Mouse (Mus musculus) forebrain, embryonic 15.5 days (tissue): ENCODE data around the gene Ryr2. TPM values are rescaled to one million over a fixed set of nuclear protein-coding genes. Genes with fewer than 3 reads are reported as not detected.
A peak's percentile ranks its signal among the peaks of the same experiment; 100 is the strongest.

ENCODE experiments used
- ATAC-seq: fragments of 200-750 bp; cut with Nextera tagmentation; replicated peaks from 2 replicates; pipeline ENCODE4 v1.8.0; 2017; ENCODE audit warnings: mild to moderate bottlenecking, moderate TSS enrichment, moderate library complexity
- H3K27ac ChIP-seq: fragments of 300-500 bp; sonication (generic); replicated peaks from 2 replicates; pipeline ENCODE4 v1.5.1; 2015; ENCODE audit warnings: mild to moderate bottlenecking, inconsistent platforms
- H3K27me3 ChIP-seq: fragments of 300-500 bp; sonication (generic); 2 replicates; pipeline ENCODE4 v1.6.1; 2015; ENCODE audit warnings: inconsistent platforms
- H3K36me3 ChIP-seq: fragments of 300-500 bp; sonication (generic); 2 replicates; pipeline ENCODE4 v1.6.1; 2015; ENCODE audit warnings: mild to moderate bottlenecking, inconsistent platforms
- H3K4me1 ChIP-seq: fragments of 300-500 bp; sonication (generic); 2 replicates; pipeline ENCODE4 v1.6.1; 2015; ENCODE audit warnings: inconsistent platforms
- H3K4me2 ChIP-seq: fragments of 300-500 bp; sonication (generic); replicated peaks from 2 replicates; pipeline ENCODE4 v1.6.1; 2015; ENCODE audit warnings: mild to moderate bottlenecking, inconsistent platforms
- H3K4me3 ChIP-seq: fragments of 300-500 bp; sonication (generic); 2 replicates; pipeline ENCODE4 v1.5.1; 2015; ENCODE audit warnings: mild to moderate bottlenecking, inconsistent platforms
- H3K9ac ChIP-seq: fragments of 300-500 bp; sonication (generic); replicated peaks from 2 replicates; pipeline ENCODE4 v1.6.1; 2015; ENCODE audit warnings: mild to moderate bottlenecking, inconsistent platforms
- H3K9me3 ChIP-seq: fragments of 300-500 bp; sonication (generic); 2 replicates; pipeline ENCODE4 v1.6.1; 2016; ENCODE audit warnings: inconsistent platforms
- WGBS: fragments of 180-500 bp; shearing (Covaris S2); methylation state at CpG from one replicate; pipeline ENCODE4 v1.1.7; 2015; ENCODE audit warnings: mixed read lengths; 5-methylcytosine and 5-hydroxymethylcytosine counted together
- polyA plus RNA-seq: library from polyadenylated mRNA; unstranded; fragments of >200 nt; fragmentation: Nextera tagmentation; extraction: Ambion mirVana; gene quantifications from 2 replicates; pipeline ENCODE4 v1.2.1, GENCODE M21; 2015

The Ryr2 gene
- polyA plus RNA-seq, 1 experiment from 2014 or later = 1.5 TPM

DNA sequence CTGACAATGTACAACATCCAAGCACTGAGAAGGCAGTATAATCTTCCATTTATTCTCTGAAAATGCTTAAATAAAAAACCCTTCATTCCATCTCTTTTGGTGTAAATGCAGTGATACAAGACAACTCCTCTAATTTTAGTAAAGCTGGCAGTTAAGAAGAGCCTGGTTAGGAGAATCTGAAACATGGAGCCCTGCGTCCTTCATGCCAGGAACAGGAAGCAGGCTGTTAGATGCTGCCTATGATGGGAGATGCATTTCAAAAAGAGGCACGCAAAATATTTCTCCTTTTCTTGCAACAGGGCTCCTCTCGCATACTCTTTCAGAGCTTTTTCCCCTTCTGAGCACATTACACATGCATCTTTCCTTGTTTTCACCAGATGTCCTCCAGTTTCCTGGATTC lies 215.6 kb downstream of the Ryr2 start:
- Histone ChIP-seq H3K9ac (no peak overlapping the region), H3K9me3 (no peaks in the 10 kb centered on the region), H3K36me3 (no peaks in the 10 kb centered on the region), H3K4me3 (no peak overlapping the region), H3K4me2 (no peak overlapping the region), H3K4me1 (no peaks in the 10 kb centered on the region), H3K27ac (0 out of 2 replicates have a peak overlapping the region, but pooled peaks have one; percentile 15), H3K27me3 (no peaks in the 10 kb centered on the region)
- no peak for ATAC-seq
- WGBS = 82% methylated on average over 3 of the region's 3 CpGs

DNA sequence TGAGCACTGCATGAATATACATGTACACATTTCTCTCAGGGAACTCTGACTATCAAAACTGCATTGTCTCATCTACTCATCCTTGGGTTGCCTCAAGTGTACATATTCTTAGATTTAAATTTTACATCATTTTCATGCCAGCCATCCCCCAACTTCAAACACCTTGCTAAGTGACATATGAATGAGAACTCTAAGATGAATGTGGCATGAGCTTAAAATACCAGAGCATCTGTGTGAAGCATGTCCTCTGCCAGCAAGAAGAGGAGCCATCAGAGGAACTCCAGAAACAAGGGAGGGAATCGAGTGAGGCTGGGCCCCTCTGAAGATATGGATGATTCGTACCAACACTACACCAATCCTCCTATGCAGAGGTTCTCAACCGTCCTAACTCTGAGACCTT lies 222.6 kb downstream of the Ryr2 start:
- Histone ChIP-seq H3K4me3 (no peak overlapping the region), H3K4me1 (no peaks in the 10 kb centered on the region), H3K27ac (no peak overlapping the region), H3K9ac (no peak overlapping the region), H3K4me2 (no peak overlapping the region), H3K9me3 (no peaks in the 10 kb centered on the region), H3K36me3 (no peaks in the 10 kb centered on the region), H3K27me3 (no peaks in the 10 kb centered on the region)
- 92% methylated on average over 3 of the region's 3 CpGs for WGBS
- no peak for ATAC-seq

DNA sequence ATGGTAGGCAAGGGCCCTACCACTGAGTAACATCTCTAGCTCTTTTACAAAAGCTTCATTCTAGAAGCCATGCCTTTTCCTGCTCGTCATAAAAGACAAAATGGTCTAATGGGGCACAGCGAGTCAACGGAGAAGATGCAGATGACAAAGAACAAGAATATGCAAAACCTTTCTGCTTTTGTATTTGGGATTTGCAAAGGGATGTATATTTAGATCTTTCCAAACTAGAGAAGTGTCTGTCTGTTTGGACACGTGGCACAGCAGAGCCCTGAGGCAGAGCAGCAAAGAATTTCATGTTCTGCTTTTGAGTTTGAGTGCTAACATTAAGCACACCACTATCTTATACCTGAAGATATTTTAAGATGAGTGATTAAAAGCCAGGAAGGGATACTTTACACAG lies 224.4 kb downstream of the Ryr2 start:
- Histone ChIP-seq H3K4me1 (no peaks in the 10 kb centered on the region), H3K27ac (no peak overlapping the region), H3K27me3 (no peaks in the 10 kb centered on the region), H3K4me3 (no peak overlapping the region), H3K9me3 (no peaks in the 10 kb centered on the region), H3K9ac (no peak overlapping the region), H3K4me2 (no peak overlapping the region), H3K36me3 (no peaks in the 10 kb centered on the region)
- 91% methylated on average over 4 of the region's 4 CpGs for WGBS
- ATAC-seq = no peak

DNA sequence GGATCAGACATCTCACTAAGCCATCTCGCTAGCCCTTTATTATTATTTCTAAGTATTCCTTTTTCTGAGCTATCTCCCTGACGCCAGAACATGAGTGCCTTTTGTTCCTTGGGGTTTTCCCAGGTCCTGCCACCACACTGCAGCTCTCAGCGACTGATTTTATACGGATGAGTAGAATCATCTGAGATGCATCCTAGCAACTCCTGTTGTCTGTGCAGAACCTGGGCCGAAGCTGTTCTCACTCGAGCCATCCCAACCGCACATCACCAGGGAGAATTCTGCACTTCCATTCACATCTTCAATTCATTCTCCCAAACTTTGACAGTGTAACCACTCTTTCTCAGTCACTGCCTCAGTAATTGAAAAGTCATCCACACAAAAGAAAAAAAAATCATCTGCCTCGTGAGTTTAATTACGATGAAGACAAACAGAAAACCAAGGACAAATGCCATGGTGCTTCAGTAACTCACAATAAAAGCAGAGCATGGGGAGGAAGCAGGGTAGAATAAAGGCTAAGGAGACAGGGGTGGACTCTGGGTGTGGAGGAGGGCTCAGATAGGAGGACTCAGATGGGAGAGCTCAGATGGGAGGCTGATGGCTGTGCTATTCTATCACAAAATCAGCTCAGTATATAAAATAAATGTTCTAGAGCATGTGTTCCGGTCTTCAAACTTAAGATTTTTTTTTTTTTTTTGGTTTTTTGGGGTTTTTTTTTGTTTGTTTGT lies 226.1 kb downstream of the Ryr2 start:
- no peak for ATAC-seq
- no peaks in the 10 kb centered on the region for H3K4me1 ChIP-seq
- no peaks in the 10 kb centered on the region for H3K9me3 ChIP-seq
- H3K27me3 ChIP-seq = no peaks in the 10 kb centered on the region
- no peaks in the 10 kb centered on the region for H3K36me3 ChIP-seq
- no peak overlapping the region for H3K27ac ChIP-seq
- 60% methylated on average over 10 of the region's 10 CpGs for WGBS
- no peak overlapping the region for H3K4me2 ChIP-seq
- H3K9ac ChIP-seq = no peak overlapping the region
- no peak overlapping the region for H3K4me3 ChIP-seq

DNA sequence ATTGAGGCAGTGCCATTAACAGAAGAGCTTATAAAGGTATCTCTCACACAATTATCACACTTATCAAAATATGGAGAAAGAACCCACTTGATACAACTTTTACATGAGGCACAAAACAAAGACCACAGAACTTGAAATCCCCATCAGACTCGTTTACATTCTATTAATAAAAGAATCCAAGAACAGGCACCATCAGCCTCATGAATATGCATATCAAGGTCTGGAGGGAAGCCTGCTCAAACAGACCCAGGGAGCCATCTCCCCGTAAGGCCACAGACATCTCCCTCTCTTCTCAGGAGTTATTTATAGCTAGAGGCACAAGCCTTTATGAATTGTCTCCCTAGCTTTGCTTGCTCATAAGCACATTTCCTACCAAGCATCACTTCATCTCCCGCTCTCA lies 227.7 kb downstream of the Ryr2 start:
- no peaks in the 10 kb centered on the region for H3K27me3 ChIP-seq
- no peaks in the 10 kb centered on the region for H3K4me1 ChIP-seq
- no peaks in the 10 kb centered on the region for H3K9me3 ChIP-seq
- 57% methylated on average over 3 of the region's 3 CpGs for WGBS
- H3K36me3 ChIP-seq = no peaks in the 10 kb centered on the region
- no peak overlapping the region for H3K4me2 ChIP-seq
- no peak for ATAC-seq
- no peak overlapping the region for H3K4me3 ChIP-seq
- no peak overlapping the region for H3K9ac ChIP-seq
- no peak overlapping the region for H3K27ac ChIP-seq

DNA sequence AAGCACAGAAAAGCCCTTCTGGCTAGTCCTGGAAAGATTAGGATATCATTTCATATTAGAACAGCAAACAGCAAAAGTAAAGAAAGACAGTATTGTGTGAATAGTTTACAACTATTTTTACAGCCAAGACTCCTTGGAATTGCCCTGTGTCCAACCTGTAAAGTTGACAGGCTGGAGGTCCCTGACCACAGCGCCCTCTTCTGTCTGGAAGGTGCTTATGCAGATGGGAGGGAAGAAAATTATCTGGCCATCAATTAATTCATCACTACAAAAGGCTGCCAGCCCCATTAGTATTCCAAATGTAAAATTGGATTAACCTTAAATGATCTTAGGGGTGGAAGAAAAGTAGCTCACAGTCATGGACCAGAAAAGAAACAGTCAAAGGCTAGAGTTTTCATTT lies 231.9 kb downstream of the Ryr2 start:
- Histone ChIP-seq H3K36me3 (no peaks in the 10 kb centered on the region), H3K4me3 (no peak overlapping the region), H3K27ac (no peak overlapping the region), H3K9me3 (no peaks in the 10 kb centered on the region), H3K4me2 (no peak overlapping the region), H3K9ac (no peak overlapping the region), H3K4me1 (no peaks in the 10 kb centered on the region), H3K27me3 (no peaks in the 10 kb centered on the region)
- ATAC-seq = no peak
- 0% methylated on average over 1 of the region's 1 CpGs for WGBS

DNA sequence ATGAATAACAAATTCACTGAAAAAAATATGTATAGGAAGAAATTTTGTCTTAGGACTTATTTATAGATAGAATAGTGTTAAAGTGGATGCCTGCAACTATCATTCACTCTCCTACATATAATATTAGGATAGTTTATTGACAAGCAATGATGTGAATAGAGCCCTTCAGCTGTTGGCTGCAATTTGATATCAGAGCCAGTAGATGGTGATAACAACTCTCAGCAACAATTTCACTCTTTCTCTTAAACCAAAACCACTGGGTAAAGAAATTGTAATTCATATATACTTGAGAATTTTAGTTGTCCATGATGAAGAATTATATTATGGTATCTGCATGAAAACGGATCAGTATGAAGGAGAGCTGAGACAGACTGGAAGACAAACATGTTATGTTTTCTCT lies 236.8 kb downstream of the Ryr2 start:
- H3K4me3 ChIP-seq = no peak overlapping the region
- H3K27ac ChIP-seq = no peak overlapping the region
- H3K4me2 ChIP-seq = no peak overlapping the region
- no peak overlapping the region for H3K9ac ChIP-seq
- H3K27me3 ChIP-seq = no peaks in the 10 kb centered on the region
- no peaks in the 10 kb centered on the region for H3K36me3 ChIP-seq
- H3K9me3 ChIP-seq = no peaks in the 10 kb centered on the region
- no peak for ATAC-seq
- WGBS = 82% methylated on average over 1 of the region's 1 CpGs
- no peaks in the 10 kb centered on the region for H3K4me1 ChIP-seq

DNA sequence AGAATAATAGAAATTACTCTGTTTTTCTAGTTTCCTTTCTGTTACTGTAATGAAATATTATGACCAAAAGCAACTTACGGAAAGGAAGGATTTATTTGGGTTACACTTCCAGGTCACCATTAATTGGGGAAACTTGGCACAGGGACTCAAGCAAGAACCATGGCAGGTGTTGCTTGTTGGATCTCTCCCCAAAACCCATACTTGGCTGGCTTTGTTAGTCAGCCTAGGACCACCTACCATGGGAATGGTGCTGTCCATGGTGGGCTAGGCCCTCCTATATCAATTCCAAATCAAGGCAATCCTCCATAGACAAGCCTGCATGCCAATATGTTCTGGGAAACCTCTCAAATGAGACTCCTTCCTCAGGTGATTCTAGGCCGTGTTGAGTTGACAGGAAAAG lies 237.3 kb downstream of the Ryr2 start:
- Histone ChIP-seq H3K27ac (no peak overlapping the region), H3K4me3 (no peak overlapping the region), H3K4me2 (no peak overlapping the region), H3K4me1 (no peaks in the 10 kb centered on the region), H3K27me3 (no peaks in the 10 kb centered on the region), H3K9ac (no peak overlapping the region), H3K9me3 (no peaks in the 10 kb centered on the region), H3K36me3 (no peaks in the 10 kb centered on the region)
- 0 out of 2 replicates have a peak, but pooled peaks have one; percentile 43 for ATAC-seq
- WGBS = 86% methylated on average over 2 of the region's 2 CpGs

DNA sequence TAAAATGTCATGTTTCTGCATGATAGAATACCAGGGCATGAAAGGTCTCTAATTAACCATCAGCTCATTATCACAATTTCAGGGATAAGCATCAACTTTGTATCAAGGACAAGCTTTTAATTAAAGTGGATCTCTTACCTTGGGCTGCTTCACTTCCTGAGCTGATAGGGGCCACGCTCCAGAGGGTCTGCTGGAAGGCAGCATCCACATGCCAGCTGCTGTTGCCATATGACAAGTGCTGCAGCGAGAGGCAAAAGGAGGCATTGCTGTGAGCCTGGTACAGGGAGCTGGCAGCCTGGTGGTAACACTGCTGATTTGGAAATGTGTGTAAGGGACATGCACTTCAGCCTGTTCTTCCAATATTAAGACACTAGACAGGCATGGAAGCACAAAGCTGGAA lies 237.8 kb downstream of the Ryr2 start:
- WGBS = 63% methylated on average over 2 of the region's 2 CpGs
- Histone ChIP-seq H3K9me3 (no peaks in the 10 kb centered on the region), H3K4me1 (no peaks in the 10 kb centered on the region), H3K4me2 (no peak overlapping the region), H3K27ac (no peak overlapping the region), H3K4me3 (no peak overlapping the region), H3K36me3 (no peaks in the 10 kb centered on the region), H3K9ac (no peak overlapping the region), H3K27me3 (no peaks in the 10 kb centered on the region)
- 0 out of 2 replicates have a peak, but pooled peaks have one; percentile 51 for ATAC-seq

DNA sequence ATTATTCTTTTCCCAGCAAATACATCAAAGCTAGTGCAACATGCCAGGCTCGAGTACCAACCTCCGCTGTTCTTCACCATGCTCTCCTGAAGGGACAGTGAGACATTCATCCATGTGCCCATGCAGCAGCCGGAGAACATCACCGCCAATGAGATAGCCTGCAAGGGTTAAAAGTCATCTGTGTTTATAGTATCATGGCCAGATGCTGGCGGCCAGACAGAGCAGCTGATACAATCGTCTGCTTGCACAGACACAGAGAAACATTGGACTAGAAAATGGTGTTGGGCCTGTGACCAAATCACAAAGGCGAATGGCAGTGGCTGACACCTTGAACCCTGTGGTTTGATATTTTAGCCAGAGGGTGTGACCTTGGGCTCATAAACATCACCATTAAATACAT lies 238.7 kb downstream of the Ryr2 start:
- Histone ChIP-seq H3K27me3 (no peaks in the 10 kb centered on the region), H3K4me3 (no peak overlapping the region)

DNA sequence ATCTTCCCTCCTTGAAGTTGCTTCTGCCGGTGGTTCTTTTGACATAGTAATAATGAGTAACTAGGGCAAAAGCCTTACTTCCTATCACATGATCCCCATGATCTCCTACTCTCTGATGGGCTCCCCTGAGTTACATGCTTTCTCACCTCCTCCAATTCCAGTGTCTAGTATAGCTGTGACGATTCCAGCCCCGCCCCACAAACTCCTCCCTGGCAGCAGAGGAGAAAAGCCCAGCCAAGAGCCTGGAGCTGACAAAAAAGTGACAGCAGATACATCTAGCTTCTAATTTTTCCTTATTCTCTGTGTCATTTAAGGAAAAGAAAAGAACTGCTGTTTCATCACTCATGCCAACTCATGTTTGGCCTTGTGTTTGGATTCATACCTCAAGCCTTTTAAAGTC lies 241.5 kb downstream of the Ryr2 start:
- Histone ChIP-seq H3K4me1 (no peaks in the 10 kb centered on the region), H3K4me2 (no peak overlapping the region), H3K9ac (no peak overlapping the region), H3K27me3 (no peaks in the 10 kb centered on the region), H3K36me3 (no peaks in the 10 kb centered on the region), H3K9me3 (no peaks in the 10 kb centered on the region), H3K27ac (no peak overlapping the region), H3K4me3 (no peak overlapping the region)
- 67% methylated on average over 3 of the region's 3 CpGs for WGBS
- no peak for ATAC-seq

More for the DNA sequence above, 238.7 kb downstream of the Ryr2 start:
- WGBS = 85% methylated on average over 7 of the region's 7 CpGs
- Histone ChIP-seq H3K9me3 (no peaks in the 10 kb centered on the region), H3K9ac (no peak overlapping the region), H3K4me1 (no peaks in the 10 kb centered on the region), H3K36me3 (no peaks in the 10 kb centered on the region), H3K27ac (no peak overlapping the region), H3K4me2 (no peak overlapping the region)
- no peak for ATAC-seq

DNA sequence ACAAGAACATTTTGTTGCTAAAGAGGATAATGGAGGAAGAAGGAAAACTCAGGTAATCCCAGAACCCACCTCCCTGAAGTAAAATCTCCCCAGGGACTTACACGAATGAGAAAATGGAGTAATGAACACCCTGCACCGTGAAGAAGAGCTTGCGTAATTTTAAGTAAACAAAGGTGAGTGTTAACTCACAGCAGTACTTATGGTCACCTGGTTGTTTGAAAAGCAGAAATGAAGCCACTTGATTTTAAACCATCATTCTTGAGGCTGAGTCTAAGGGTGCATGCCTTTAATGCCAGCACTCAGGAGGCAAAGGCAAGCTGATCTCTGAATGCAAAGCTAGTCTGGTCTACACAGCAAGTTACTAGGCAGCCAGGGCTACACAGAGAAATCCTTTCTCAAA lies 255.1 kb downstream of the Ryr2 start:
- 91% methylated on average over 3 of the region's 3 CpGs for WGBS
- Histone ChIP-seq H3K9ac (no peak overlapping the region), H3K27ac (no peak overlapping the region), H3K4me3 (no peak overlapping the region), H3K4me1 (no peaks in the 10 kb centered on the region), H3K4me2 (no peak overlapping the region), H3K36me3 (no peaks in the 10 kb centered on the region), H3K9me3 (no peaks in the 10 kb centered on the region), H3K27me3 (no peaks in the 10 kb centered on the region)
- ATAC-seq = no peak

DNA sequence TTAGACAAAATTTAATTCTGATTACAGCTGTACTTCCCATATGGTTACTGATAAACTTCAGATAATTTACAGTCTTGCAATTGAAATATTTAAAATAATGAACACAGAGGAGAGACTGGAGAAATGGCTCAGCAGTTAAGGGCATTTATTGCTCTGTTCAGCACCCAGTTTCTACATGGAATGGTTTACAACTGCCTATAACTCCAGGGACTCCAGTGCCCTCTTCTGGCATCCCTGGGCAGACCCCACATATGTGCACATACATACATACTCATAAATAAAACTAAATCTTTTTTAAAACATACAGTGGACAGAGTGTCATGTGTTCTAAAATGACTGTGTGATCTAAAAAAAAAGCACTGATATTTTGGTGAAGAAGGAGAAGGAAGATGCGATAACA lies 262.9 kb downstream of the Ryr2 start:
- Histone ChIP-seq H3K27ac (no peak overlapping the region), H3K4me2 (no peak overlapping the region), H3K4me1 (no peaks in the 10 kb centered on the region), H3K36me3 (no peaks in the 10 kb centered on the region), H3K9ac (no peak overlapping the region), H3K4me3 (no peak overlapping the region), H3K27me3 (no peaks in the 10 kb centered on the region), H3K9me3 (no peaks in the 10 kb centered on the region)
- ATAC-seq = no peak
- 100% methylated on average over 1 of the region's 1 CpGs for WGBS
